Mouse (Mus musculus): ENCODE data around the gene Bach2.

Bach2 gene

DNA sequence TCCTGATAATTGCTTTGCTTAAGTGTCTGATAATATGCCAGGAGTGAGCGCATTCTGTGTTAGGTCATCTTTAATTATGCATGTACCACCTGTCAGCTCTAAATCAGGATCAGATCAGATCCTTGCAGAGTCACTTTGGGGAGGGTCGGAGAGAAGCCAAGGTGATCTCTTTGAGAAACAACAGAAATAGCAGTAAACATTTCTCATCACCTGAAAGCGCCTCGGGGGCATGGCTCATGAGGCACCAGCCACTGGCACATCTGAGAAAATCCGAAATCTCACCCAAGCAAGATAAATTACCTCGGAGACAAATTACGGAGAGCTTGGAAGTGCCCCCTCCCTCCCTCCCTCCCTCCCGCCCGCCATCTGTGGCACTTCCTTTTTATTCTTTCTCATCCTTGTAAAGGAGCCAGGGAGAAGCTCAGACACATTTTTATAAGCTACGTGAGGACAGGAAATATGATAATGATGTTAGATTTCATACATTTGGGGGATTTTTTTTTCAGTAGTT, 193.7 kb downstream of the Bach2 start:
- DNase-seq, result no peak

DNA sequence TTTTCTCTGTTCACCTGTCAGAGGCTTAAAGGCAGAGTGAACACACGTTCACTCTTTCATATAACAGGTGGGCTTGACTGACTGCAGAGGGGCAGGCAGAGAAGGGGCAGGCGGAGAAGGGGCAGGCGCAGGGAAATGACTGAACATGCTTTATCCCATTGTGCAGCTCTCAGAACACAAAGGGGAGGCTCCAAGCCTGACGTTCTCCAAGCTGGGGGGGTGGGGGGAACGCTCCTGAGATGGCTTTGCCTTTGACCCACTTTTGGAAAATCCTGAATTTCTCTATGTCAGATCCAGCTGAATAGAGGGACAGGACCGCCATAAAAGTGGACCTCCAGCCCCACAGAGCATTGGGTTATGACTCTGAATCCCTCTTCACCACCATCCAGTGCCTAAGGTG, 194.3 kb downstream of the Bach2 start:
- peak in 1 of 2 experiments; percentile 0 for DNase-seq

DNA sequence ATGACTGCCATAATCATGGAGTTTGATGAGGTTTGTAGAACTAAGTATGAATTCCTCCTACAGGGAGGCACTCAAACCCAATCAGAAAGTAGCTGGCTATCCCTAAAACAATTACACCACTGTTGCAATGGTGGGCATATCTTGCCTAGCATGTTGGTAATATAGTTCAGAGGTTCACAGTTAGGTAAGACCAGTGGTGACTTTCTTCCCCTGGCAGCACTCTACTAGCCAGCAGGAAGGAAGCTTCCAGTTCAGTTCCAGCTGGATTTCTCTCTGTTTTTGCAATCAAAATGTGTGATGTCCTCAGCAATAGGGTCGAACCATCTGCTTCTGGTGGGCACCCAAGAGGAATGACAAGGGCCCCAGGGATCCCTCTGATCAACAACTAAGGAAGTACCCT, 196.0 kb downstream of the Bach2 start:
- DNase-seq, result no peak

DNA sequence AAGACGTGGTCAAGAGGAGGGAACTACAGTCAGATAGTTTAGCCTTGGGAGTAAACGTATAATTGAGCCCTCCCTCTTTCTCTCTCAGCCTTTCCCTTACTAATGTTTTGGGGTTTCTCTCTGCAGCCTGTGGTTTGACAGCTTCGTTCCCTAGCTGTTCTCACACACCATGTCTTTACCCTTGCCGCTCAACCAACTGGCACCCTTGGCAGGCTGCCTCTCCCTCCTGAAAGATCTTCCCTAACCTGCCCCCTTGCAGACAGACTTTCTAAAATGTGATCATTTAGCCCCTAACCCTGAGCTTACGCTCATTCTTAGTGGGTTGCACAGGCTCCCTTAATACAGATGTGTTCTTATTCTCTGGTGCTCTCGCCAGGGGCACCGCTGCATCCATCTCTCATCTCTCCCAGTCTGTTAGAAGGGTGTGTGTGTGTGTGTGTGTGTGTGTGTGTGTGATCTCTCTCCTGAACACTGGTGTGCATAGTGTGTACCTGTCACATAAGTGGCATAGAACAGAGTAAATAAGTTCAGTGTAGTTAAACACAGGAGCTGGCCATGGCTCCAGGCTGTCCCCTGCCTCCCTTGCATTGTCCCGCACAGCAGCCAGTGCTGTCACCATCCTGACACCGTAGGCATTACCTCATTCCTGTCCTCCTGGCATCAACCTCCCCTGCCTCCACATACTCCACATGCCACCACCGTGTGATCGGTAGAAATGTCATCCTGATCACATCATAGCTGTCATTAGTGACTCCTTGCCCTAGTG, 201.6 kb downstream of the Bach2 start:
- no peak for DNase-seq

DNA sequence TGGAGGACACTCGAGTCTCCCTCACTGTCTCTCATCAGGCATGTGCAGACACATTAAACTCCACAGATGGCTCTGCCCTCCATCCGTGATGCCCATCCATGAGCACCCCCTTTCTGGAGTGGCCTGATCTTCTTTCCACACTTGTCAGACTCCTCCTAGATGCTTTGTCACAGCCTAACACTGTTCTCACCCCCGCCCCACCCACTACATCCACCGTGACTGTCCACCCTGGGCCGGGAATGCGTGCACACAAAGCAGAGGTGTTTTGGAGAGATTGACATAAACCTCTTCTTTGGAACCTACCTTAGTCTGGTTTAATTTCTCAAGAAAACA, 202.1 kb downstream of the Bach2 start:
- no peak for DNase-seq

DNA sequence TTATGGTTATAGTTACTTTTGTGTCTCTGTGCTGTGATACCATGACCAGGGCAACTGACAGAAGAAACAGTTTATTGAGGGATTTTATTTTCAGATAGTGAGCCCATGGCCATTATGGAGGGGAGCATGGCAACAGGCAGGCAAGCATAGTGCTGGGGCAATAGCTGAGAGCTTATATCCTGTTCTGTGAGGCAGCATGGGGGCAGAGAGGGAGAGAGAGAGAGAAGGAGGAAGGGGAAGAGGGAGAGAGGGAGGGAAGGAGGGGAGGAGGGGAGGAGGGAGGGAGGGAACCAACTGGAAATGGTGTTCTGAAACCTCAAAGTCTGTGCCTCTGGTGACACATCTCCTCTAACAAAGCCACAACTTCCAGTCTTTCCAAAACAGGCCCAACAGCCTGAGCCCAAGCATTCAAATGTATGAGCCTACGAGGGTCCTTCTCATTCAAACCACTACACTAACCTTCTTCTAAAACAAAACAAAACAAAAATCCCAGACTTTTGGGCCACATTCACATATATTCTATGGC, 206.1 kb downstream of the Bach2 start:
- DNase-seq, result no peak

DNA sequence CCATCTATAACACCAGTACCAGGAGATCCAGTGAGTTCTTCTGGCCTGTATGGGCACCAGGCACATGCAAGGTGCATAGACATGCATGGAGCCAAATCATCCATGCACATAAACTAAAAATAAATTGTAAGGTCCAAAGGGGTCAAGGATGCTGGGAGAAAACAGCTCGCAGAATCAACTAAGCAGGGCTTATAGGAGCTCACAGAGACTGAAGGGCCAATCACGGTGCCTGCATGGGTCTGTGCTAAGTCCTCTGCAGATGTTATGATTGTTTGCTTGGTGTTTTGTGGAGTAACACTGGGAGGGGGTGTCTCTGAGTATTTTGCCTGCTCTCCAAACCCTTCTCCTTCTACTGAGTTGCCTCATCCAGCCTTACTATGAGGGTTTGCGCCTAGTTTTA, 209.2 kb downstream of the Bach2 start:
- DNase-seq, result no peak

DNA sequence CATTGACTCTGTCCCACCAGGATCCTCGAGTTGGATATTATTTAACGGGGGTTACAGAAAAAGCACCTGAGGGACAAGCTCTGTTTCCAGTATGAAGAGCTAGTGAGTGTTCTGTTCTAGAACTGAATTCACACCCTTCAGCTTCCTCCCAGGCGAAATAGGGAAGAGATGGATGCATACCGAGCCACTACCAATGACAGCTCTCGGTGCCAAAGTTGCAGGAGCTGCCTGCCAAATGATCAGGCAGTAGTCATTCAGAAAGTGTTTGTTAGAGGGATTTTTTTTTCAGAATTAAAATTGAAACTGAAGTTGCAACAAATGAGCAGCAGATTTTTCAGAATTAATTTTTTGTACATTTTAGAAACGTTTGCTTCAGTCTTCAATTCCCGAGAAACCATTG, 223.4 kb downstream of the Bach2 start:
- DNase-seq, result no peak

DNA sequence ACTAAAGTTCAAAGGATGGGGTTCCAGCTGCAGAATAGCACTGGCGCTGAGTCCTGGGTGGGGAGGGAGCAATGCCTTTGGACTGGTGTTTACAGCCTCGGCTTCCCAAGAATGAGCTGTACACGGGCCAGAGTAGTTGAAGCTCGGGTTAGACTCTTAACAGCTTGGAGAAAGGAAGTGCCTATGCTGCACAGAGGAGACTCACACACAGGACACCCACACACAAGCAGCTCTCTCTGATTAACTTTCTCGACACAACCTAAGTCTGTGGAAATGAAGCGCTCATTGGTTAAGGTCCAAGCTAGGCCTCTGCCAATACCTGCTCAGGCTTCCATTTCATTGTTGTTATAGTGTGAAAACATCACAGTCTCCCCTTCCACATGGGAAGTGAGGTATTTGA, 224.5 kb downstream of the Bach2 start:
- no peak for DNase-seq

DNA sequence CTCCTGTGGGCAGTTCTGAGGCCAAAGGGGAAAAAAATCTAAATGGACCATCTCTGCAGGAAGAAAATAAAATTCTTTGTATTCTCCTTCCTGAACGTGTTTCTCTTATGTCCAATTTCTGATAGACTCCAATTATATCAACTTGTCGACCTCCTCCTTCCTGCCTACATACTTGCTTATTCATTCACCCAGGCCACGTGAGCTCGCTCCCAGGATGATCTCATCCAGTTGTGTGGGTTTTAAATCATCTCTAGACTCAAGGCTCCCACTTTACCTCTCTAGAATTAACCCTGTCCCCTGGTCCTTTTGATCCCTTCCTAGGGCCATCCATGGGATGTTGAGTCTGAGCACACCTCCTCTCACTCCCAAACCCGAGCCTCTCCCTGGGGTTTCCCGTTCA, 225.9 kb downstream of the Bach2 start:
- DNase-seq, result no peak

DNA sequence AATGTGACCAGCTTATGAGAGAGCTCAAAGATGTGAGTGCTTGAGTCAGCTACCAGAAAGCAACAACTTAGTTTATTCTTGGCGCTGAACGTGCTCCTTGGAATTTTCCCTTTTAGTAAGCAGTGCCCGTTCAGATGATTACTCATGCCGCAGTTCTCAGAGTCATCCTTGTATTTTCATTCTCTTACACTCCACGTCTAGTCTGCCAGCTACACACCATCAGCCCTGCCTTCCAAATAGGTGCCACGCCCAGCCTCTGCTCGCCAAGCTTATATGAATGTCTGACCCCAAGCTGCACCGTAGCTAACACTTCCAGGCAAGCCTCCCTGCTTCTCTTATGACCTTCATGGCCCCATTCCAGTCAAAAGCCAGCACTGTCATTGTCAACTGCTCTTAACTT, 227.4 kb downstream of the Bach2 start:
- DNase-seq, result no peak

DNA sequence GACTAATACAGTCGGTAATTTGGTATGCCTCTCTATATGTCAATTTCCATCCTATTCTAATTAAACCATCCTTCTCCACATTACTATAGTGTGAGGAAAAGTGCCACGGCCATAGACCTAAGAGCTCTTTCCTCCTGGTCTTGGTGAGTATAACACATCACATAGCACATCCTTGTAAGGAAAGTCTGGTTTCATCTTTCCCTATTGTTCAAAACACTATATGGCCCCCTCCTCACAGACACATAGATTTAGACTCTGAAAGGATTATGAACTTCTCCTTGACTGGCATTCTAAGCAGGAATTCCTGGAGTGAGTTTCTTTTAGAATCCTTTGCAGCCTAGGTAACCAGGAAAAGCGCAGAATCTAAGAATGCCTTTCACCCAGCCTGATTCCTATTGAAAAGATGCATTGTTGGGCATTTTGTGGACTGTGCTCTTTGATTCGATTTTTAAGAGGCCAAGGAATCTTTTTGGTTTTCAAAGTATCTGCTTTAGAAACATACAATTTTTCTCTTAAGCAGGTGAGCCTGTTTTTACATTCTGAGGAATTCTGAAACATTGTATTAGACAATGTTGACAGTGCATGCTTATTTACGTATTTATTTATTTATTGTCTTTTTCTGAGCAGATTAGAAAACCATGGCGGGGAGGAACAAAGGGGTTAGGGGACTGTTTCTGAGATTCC, 239.5 kb downstream of the Bach2 start:
- no peak for DNase-seq

DNA sequence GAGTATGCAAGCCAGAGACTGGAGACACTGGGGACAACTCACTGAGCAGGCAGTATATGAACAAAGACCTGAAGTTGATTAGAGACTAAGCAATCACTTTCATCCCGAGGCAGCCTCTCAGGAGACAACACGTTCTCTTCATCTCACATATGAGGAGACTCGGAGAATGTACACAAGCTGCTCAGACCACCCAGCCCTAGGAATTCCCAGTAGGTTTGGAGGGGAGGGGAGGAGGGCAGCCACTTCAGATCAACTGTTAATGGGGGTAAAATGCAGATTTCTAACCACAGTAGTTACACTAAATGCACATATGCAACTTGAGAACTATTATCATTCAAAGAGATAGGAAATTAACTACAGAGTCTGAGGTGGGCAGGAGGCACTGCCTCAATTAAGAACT, 240.6 kb downstream of the Bach2 start:
- DNase-seq, result no peak

DNA sequence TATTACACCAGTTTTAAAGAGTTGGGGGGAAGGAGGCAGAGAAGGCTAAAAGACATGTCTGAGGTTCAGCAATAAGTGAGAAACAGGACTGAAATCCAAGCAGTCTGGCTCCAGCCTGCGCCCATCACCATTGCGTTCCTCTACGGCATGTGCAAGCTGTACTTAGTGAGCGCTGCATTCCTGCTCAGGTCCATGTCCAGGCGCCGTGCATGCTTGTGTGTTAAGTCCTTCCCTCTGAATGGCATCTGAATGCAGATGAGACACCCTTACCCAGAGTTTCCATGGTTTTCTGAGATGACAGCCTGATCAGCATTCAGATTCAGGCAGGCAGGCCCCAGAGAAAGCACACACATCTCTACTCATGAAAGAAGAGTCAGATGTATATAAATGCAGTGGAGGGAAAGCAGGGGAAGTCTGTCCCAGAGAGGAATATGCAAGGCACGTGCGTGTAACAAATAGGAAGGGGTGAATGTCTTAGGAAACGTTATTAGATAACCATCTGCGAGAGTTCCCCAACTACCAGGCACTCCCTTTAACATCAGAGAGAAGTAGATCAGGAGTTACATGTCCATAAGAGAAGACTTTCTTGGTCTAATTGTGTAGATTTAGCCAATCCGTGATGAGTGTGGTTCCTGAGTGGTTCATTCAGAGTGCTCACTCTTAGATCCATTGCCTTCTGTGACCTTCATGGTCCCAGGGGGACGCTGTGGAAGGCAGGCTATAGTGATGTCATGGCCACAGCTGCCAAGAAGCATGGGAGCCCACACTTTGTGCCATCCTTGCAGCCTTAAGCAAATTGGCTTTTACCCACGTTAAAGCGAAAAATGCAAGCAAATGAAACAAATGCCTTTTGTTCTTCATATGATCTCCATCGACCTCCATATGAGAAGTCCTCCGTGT, 241.4 kb downstream of the Bach2 start:
- no peak for DNase-seq

DNA sequence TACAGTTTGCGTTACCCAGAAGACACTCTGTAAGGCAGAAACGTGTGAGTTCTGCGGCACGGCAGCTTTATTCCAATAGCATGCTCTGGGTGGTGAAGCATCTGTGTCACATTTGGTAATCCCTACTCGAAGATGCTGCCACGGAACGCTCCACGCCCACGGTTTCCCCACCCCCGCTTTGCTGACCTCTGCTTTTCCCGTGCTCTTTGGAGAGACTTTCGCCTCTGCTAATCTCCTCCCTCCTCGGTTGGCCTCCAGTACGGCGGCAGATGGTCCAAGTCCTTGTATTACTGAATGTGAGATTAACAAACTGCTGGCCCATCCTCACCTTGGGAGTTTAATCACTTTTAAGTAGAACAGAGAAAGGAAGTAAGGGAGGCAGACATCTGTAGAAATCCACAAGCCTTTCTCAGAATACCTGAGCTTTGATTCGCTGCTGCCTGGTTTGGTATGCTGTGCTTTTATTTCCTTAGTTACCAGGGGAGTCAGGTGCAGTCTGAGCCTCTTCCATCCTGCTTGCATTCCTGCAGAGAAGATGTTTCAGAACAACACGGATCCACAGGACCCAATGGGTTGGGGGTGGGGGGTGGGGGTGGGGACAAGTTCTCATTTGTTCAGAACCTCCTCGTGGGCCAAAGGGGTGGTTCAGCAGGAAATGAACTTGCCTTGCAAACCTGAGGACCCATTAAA, 242.9 kb downstream of the Bach2 start:
- no peak for DNase-seq

DNA sequence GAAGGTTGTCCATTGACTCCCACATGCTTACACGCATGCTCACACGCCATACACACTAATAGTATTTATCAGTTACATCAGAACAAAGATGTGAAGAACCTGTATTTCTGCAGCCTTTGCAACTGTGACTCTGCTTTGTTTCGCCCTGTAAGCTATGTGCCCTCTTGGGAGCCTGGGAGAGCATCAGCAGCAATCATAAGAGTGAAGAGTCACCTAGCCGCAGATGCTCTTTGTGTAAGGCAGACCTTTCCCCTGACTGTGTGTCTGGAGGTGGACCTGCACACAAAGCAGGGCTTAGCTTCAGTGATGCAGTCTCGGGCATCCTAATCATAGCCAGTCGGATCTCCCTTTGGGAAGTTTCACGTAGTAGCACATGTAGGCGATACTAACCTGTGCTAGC, 243.5 kb downstream of the Bach2 start:
- DNase-seq, result no peak

DNA sequence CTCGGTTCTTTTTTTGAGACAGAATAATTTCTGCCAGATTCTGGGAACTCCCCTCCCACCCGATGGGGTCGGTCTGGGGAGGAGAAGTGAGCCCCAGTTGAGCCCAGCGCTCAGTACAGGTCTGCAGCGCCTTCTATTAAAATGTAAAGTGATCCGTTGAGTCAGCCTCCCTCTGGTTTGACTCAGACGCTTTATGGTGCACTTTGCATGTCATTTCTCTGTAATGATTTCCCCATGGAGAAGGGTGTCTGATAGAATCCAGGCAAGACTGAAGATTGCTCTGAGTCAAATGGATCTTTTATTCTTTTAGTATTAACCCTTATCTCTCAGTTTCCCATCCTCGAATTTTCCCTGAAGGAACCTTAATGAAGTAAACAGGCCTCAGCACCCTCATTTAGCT, 244.3 kb downstream of the Bach2 start:
- no peak for DNase-seq

DNA sequence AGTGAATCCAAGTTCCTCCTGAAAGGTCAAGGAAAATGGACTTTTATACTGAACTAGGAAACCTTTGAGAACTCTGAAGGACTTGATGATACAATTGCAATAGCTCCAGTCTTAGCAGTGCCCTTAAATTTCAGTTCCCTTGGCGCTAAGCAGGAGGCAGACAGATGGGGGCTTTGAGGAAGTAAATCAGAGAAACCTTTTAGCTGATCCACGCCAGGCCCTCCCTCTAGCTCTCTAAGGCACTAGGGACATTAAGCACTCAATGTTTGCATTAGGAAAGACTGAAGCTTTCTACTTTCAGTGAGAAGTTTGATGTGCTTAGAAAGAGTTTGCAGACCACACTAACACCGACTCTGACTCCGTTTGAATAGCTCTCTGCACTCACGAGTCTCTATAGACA, 247.2 kb downstream of the Bach2 start:
- DNase-seq, result no peak

DNA sequence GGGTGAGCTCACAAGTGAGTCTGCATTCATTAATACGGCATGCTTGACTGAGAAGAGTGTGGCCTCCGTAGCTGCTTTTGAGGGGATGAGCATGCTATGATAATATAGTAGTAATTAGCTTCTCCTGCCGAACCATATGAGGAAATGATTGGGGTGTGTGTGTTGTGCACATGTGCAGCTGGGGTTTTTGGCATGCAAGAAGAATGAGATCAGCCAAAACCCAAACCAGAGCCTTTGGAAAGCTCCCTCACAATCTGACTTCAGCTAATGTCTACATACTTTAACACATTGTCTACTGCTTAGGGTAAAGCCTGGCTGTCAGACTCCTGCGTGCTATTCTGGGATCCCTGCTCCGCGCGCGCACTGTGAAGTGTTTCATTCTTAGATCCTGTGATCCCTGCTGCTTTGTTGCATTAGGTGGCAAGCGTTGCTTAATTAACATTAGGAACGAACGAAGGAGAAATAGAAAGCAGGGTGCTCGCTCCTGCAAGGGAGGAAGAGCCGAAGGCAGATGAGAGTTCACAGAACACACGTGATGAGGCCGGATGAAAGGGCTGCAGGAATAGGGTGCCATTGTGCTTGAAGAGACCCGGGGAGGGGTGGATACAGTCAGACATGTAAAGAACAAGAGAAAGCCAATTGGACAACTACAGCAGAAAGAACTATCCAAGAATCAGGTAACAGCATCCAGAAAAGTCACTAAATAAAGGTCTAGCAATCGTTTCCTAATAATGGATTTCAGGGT, 248.2 kb downstream of the Bach2 start:
- DNase-seq, result no peak

DNA sequence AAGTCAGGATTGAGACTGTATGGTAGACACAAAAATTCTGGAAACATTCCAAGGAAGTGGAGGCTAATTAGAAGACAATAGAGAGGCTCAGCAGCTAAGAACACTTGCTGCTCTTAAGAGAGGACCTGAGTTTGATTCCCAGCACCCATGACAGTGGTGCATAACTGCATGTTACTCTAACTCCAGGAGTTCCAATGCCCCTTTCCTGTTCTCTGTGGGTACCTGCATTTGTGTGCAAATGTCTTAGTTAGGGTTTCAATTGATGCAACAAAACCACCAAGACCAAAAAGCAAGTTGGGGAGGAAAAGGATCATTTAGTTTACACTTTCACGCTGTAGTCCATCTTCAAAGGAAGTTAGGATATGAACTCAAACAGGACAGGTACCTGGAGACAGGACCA, 250.6 kb downstream of the Bach2 start:
- no peak for DNase-seq

DNA sequence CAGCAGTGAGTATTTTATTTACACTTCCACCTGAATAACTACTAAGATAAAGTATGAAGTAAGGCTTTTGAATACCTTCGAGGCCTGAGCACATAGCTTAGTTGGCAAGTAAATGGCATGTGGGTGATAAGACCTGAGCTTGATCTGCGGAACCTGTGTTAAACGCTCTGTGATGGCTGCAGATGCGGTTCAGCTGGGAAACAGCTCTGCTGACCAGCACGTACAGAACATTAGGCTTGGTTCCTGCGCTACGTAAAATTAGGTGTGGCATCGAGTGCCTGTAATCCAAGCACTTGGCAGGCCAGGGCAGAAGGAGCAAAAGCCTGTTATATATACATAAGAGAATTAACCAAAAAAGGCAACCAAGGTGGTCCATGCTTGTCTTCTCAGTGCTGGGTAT, 252.6 kb downstream of the Bach2 start:
- no peak for DNase-seq

DNA sequence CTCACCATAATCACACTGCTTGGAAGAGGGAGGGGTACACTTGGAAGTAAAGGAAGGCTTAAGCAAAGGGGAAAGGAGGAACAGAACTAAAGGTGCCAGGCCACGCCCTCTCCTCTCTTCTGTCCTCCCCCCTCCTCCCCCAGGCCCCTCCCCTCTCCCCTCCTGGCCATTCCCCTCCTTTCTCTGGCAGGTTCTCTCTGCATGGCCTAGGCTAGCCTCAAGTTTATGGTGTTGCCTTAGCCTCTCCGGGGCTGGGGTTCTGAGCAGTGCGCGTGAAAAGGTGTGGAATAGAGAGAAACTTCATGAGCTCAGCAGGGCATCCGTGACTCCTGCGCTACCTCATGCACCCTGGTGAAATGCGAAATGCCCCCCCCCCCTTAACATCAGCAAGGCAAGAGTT, 254.2 kb downstream of the Bach2 start:
- DNase-seq, result no peak

All from spleen, adult 18-20 months (tissue).